Mouse (Mus musculus): ENCODE data around the gene Gpr62. TPM values are rescaled to one million over a fixed set of nuclear protein-coding genes. Genes with fewer than 3 reads are reported as not detected.

The Gpr62 gene
- total and polyA plus RNA-seq, 3 experiments: not detected

- peak; percentile 35 for DNase-seq (ENCODE audit: low spot score)
- H3K4me1 ChIP-seq (ENCODE audit: insufficient read depth, low read depth, low read length): peaks cover 34% of the 10 kb centered on the region
- H3K9me3 ChIP-seq (replicated peaks): no peaks in the 10 kb centered on the region
- no peaks in the 10 kb centered on the region for H3K36me3 ChIP-seq (replicated peaks)
- peaks cover 49% of the 10 kb centered on the region for H3K27me3 ChIP-seq (ENCODE audit: insufficient read depth, low read length)
- H3K4me3 ChIP-seq (ENCODE audit: low read depth, low read length): peak overlapping the region; percentile 48; the same call in 1 of the 2 replicates
- ATAC-seq (ENCODE audit: extremely low read depth, insufficient number of reproducible peaks, low FRiP score, poor library complexity, severe bottlenecking): no peak
- TF ChIP-seq POLR2AphosphoS5 (IDR thresholded peaks at IDR 0.05; ENCODE audit: insufficient replicate concordance, low read depth, low read length) (no peak), CTCF (IDR thresholded peaks at IDR 0.05; ENCODE audit: low read depth, low read length) (no peak), GATA2 (IDR thresholded peaks at IDR 0.05; ENCODE audit: borderline replicate concordance, low read depth, low read length) (no peak), GATA1 (IDR thresholded peaks at IDR 0.05; ENCODE audit: borderline replicate concordance, low read length) (no peak), TAL1 (conservative IDR thresholded peaks at IDR 0.05; ENCODE audit: low read depth, low read length) (no peak)
Measured at GRCm38 (mm10) chr9:106417841-106418625, 47.7 kb downstream of the Gpr62 start.

DNA sequence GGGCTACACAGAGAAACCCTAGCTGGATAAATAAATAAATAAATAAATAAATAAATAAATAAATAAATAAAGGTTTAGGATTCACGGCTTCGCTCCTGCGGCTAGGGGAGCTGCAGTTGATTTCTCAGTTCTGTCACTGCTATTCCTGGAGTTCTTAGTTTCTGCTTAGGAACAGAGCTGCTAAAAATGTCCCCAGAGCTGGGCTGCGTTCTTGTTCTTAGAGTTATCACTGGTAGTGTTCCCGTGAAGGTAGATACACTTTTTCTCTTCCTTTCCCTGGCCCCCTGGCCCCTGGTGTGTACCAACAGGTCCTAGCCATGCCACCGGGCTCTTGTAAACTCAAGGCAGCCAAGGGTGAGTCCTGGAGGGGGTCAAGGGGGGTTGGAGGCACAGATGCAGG lies 48.9 kb downstream of the Gpr62 start:
- DNase-seq (ENCODE audit: low spot score): no peak
- TF ChIP-seq GATA1 (IDR thresholded peaks at IDR 0.05; ENCODE audit: borderline replicate concordance, low read length): no peak
- no peak for TF ChIP-seq TAL1 (conservative IDR thresholded peaks at IDR 0.05; ENCODE audit: low read depth, low read length)
- TF ChIP-seq GATA2 (IDR thresholded peaks at IDR 0.05; ENCODE audit: borderline replicate concordance, low read depth, low read length): no peak
- no peak for TF ChIP-seq CTCF (IDR thresholded peaks at IDR 0.05; ENCODE audit: low read depth, low read length)
- no peak for TF ChIP-seq POLR2AphosphoS5 (IDR thresholded peaks at IDR 0.05; ENCODE audit: insufficient replicate concordance, low read depth, low read length)
- H3K9me3 ChIP-seq (replicated peaks): no peaks in the 10 kb centered on the region
- ATAC-seq (ENCODE audit: extremely low read depth, insufficient number of reproducible peaks, low FRiP score, poor library complexity, severe bottlenecking): no peak
- no peak overlapping the region for H3K4me3 ChIP-seq (ENCODE audit: low read depth, low read length)
- H3K27me3 ChIP-seq (ENCODE audit: insufficient read depth, low read length): peaks cover 48% of the 10 kb centered on the region
- H3K36me3 ChIP-seq (replicated peaks): no peaks in the 10 kb centered on the region
- peaks cover 43% of the 10 kb centered on the region for H3K4me1 ChIP-seq (ENCODE audit: insufficient read depth, low read depth, low read length)

Other genes with a start within 250 kb of the Gpr62 start
- not detected in 2 replicates for gene Tlr9, start 243.3 kb downstream of the Gpr62 start, total RNA-seq (2014; fragmentation: Nextera tagmentation)
- gene Tlr9, start 243.3 kb downstream of the Gpr62 start, total RNA-seq (2017): 0.06 and 0.27 TPM in 2 replicates
- gene Tlr9, start 243.3 kb downstream of the Gpr62 start, polyA plus RNA-seq (2012): not detected in 2 replicates
- gene Alas1, start 217.3 kb downstream of the Gpr62 start, total RNA-seq (2014; fragmentation: Nextera tagmentation): 59.1 and 67.8 TPM in 2 replicates
- gene Alas1, start 217.3 kb downstream of the Gpr62 start, total RNA-seq (2017): 41.7 and 44.2 TPM in 2 replicates
- gene Alas1, start 217.3 kb downstream of the Gpr62 start, polyA plus RNA-seq (2012): 8.5 and 10.3 TPM in 2 replicates
- gene Poc1a, start 184.9 kb downstream of the Gpr62 start, total RNA-seq (2014; fragmentation: Nextera tagmentation): 20.2 and 31.7 TPM in 2 replicates
- 25.6 and 28.8 TPM in 2 replicates for gene Poc1a, start 184.9 kb downstream of the Gpr62 start, total RNA-seq (2017)
- gene Poc1a, start 184.9 kb downstream of the Gpr62 start, polyA plus RNA-seq (2012): 8.8 and 14.8 TPM in 2 replicates
- gene Dusp7, start 97.3 kb downstream of the Gpr62 start, total RNA-seq (2014; fragmentation: Nextera tagmentation): 49.3 and 50.4 TPM in 2 replicates
- gene Dusp7, start 97.3 kb downstream of the Gpr62 start, total RNA-seq (2017): 7.8 and 8.6 TPM in 2 replicates
- gene Dusp7, start 97.3 kb downstream of the Gpr62 start, polyA plus RNA-seq (2012): 27.3 and 32.5 TPM in 2 replicates
- 149 and 190 TPM in 2 replicates for gene Rpl29, start 36.5 kb downstream of the Gpr62 start, total RNA-seq (2014; fragmentation: Nextera tagmentation)
- 81.1 and 107 TPM in 2 replicates for gene Rpl29, start 36.5 kb downstream of the Gpr62 start, total RNA-seq (2017)
- gene Rpl29, start 36.5 kb downstream of the Gpr62 start, polyA plus RNA-seq (2012): 29.5 and 38.8 TPM in 2 replicates
- 6.0 and 11.6 TPM in 2 replicates for gene Acy1, start 27.6 kb downstream of the Gpr62 start, total RNA-seq (2014; fragmentation: Nextera tagmentation)
- gene Acy1, start 27.6 kb downstream of the Gpr62 start, total RNA-seq (2017): 11.0 and 17.1 TPM in 2 replicates
- gene Acy1, start 27.6 kb downstream of the Gpr62 start, polyA plus RNA-seq (2012): 12.7 and 16.5 TPM in 2 replicates
- 6.9 and 7.7 TPM in 2 replicates for gene Abhd14b, start 18.5 kb downstream of the Gpr62 start, total RNA-seq (2014; fragmentation: Nextera tagmentation)
- gene Abhd14b, start 18.5 kb downstream of the Gpr62 start, total RNA-seq (2017): 2.6 and 3.1 TPM in 2 replicates
- gene Abhd14b, start 18.5 kb downstream of the Gpr62 start, polyA plus RNA-seq (2012): 2.3 and 3.1 TPM in 2 replicates
- 4.8 and 5.7 TPM in 2 replicates for gene Abhd14a, start 18.3 kb downstream of the Gpr62 start, total RNA-seq (2014; fragmentation: Nextera tagmentation)
- 7.7 and 8.4 TPM in 2 replicates for gene Abhd14a, start 18.3 kb downstream of the Gpr62 start, total RNA-seq (2017)
- gene Abhd14a, start 18.3 kb downstream of the Gpr62 start, polyA plus RNA-seq (2012): 22.4 and 24.0 TPM in 2 replicates
- gene Pcbp4, start 12.6 kb downstream of the Gpr62 start, total RNA-seq (2014; fragmentation: Nextera tagmentation): 9.2 and 9.9 TPM in 2 replicates
- 2.8 and 3.0 TPM in 2 replicates for gene Pcbp4, start 12.6 kb downstream of the Gpr62 start, total RNA-seq (2017)
- 18.9 and 22.1 TPM in 2 replicates for gene Pcbp4, start 12.6 kb downstream of the Gpr62 start, polyA plus RNA-seq (2012)
- gene Rrp9, start 10.0 kb upstream of the Gpr62 start, total RNA-seq (2014; fragmentation: Nextera tagmentation): 25.7 and 45.8 TPM in 2 replicates
- gene Rrp9, start 10.0 kb upstream of the Gpr62 start, total RNA-seq (2017): 32.6 and 39.2 TPM in 2 replicates
- gene Rrp9, start 10.0 kb upstream of the Gpr62 start, polyA plus RNA-seq (2012): 357 and 455 TPM in 2 replicates
- 3.5 TPM in 1 of 2 replicates, not detected in the other for gene Parp3, start 11.0 kb upstream of the Gpr62 start, total RNA-seq (2014; fragmentation: Nextera tagmentation)
- gene Parp3, start 11.0 kb upstream of the Gpr62 start, total RNA-seq (2017): 2.8 and 3.2 TPM in 2 replicates
- 0.48 and 0.85 TPM in 2 replicates for gene Parp3, start 11.0 kb upstream of the Gpr62 start, polyA plus RNA-seq (2012)
- gene Iqcf1, start 34.0 kb upstream of the Gpr62 start, total RNA-seq (2014; fragmentation: Nextera tagmentation): not detected in 2 replicates
- not detected in 2 replicates for gene Iqcf1, start 34.0 kb upstream of the Gpr62 start, total RNA-seq (2017)
- gene Iqcf1, start 34.0 kb upstream of the Gpr62 start, polyA plus RNA-seq (2012): not detected in 2 replicates
- 3.6 and 5.3 TPM in 2 replicates for gene Iqcf5, start 48.6 kb upstream of the Gpr62 start, total RNA-seq (2014; fragmentation: Nextera tagmentation)
- 0.76 and 1.2 TPM in 2 replicates for gene Iqcf5, start 48.6 kb upstream of the Gpr62 start, total RNA-seq (2017)
- gene Iqcf5, start 48.6 kb upstream of the Gpr62 start, polyA plus RNA-seq (2012): 0.13 TPM in 1 of 2 replicates, not detected in the other
- gene Iqcf3, start 95.7 kb upstream of the Gpr62 start, total RNA-seq (2014; fragmentation: Nextera tagmentation): not detected in 2 replicates
- gene Iqcf3, start 95.7 kb upstream of the Gpr62 start, total RNA-seq (2017): not detected in 2 replicates
- gene Iqcf3, start 95.7 kb upstream of the Gpr62 start, polyA plus RNA-seq (2012): not detected in 2 replicates
- not detected in 2 replicates for gene Iqcf4, start 105.1 kb upstream of the Gpr62 start, total RNA-seq (2014; fragmentation: Nextera tagmentation)
- gene Iqcf4, start 105.1 kb upstream of the Gpr62 start, total RNA-seq (2017): not detected in 2 replicates
- not detected in 2 replicates for gene Iqcf4, start 105.1 kb upstream of the Gpr62 start, polyA plus RNA-seq (2012)
- not detected in 2 replicates for gene Iqcf6, start 160.6 kb upstream of the Gpr62 start, total RNA-seq (2014; fragmentation: Nextera tagmentation)
- gene Iqcf6, start 160.6 kb upstream of the Gpr62 start, total RNA-seq (2017): not detected in 2 replicates
- not detected in 2 replicates for gene Iqcf6, start 160.6 kb upstream of the Gpr62 start, polyA plus RNA-seq (2012)
- not detected in 2 replicates for gene Grm2, start 190.1 kb upstream of the Gpr62 start, total RNA-seq (2014; fragmentation: Nextera tagmentation)
- gene Grm2, start 190.1 kb upstream of the Gpr62 start, total RNA-seq (2017): 0.12 and 0.16 TPM in 2 replicates
- gene Grm2, start 190.1 kb upstream of the Gpr62 start, polyA plus RNA-seq (2012): not detected in 2 replicates
- 39.7 and 54.5 TPM in 2 replicates for gene Tex264, start 220.0 kb upstream of the Gpr62 start, total RNA-seq (2014; fragmentation: Nextera tagmentation)
- gene Tex264, start 220.0 kb upstream of the Gpr62 start, total RNA-seq (2017): 52.3 and 63.6 TPM in 2 replicates
- 39.1 and 40.6 TPM in 2 replicates for gene Tex264, start 220.0 kb upstream of the Gpr62 start, polyA plus RNA-seq (2012)

Measured in G1E (cell line).